Mouse (Mus musculus): ENCODE measurements around the gene Rhot2.

DNA sequence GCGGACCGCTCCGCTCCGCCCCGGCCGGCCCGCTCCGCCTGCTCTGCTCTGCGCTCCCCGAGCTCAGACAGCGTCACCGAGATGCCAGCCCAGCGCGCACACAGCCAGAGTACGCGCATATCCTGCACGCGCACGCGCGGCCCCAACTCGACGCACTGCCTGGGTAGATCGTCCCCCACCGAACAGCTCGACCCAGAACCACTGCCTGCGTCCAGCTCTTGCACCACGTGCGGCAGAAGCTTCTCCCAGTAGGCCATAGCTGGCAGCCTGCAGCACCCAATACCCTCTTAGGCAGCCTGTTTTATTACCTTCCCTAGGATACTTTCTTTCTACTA lies 7.6 kb downstream of the Rhot2 start, which contains the start of gene Rhbdl1:
- TF ChIP-seq JUND (conservative IDR thresholded peaks at IDR 0.05; ENCODE audit: low read depth, low read length) (no peak), CTCF (conservative IDR thresholded peaks at IDR 0.05 in 1 of 2, IDR thresholded peaks at IDR 0.05 in 1 of 2; ENCODE audit: low read depth in 2 of 2, low read length in 2 of 2) (no peak), ZC3H11A (IDR thresholded peaks at IDR 0.05; ENCODE audit: low read depth, low read length) (no peak), USF2 (conservative IDR thresholded peaks at IDR 0.05; ENCODE audit: low read depth, low read length) (no peak), MEF2A (IDR thresholded peaks at IDR 0.05; ENCODE audit: borderline replicate concordance, low read depth, low read length) (no peak), MAX (IDR thresholded peaks at IDR 0.05; ENCODE audit: low read length) (no peak), USF1 (IDR thresholded peaks at IDR 0.05; ENCODE audit: low read depth, low read length) (no peak), ZMIZ1 (IDR thresholded peaks at IDR 0.05; ENCODE audit: low read depth, low read length) (no peak), RAD21 (IDR thresholded peaks at IDR 0.05; ENCODE audit: low read depth, low read length) (no peak), CHD1 (IDR thresholded peaks at IDR 0.05; ENCODE audit: low read depth, low read length) (no peak)
